Mouse (Mus musculus) MEL (cell line): ENCODE data around the gene Vmn1r1. TPM values are rescaled to one million over a fixed set of nuclear protein-coding genes. Genes with fewer than 3 reads are reported as not detected.

Source experiments
- DNase-seq: peaks from one replicate; pipeline ENCODE4 v3.0.0; 2011; ENCODE audit warnings: low read depth, low spot score
- H3K27ac ChIP-seq: 2 replicates; pipeline ENCODE4 v1.5.1; 2012; ENCODE audit warnings: low read depth, mild to moderate bottlenecking, control low read depth, low read length, moderate library complexity; ENCODE audit not compliant: control insufficient read depth
- H3K27me3 ChIP-seq, 2 experiments: fragments of 150-350 bp in 1 of 2; sonication (generic) in 1 of 2; 2 replicates each; pipeline ENCODE4 v1.6.1; 2012; ENCODE audit warnings: low read length in 2 of 2, mild to moderate bottlenecking in 2 of 2, improper control_type of control experiment in 1 of 2, moderate library complexity in 1 of 2; ENCODE audit not compliant: insufficient read depth in 2 of 2, control insufficient read depth in 1 of 2
- H3K36me3 ChIP-seq, 2 experiments: 2 replicates each; pipeline ENCODE4 v1.6.1; 2012 to 2014; ENCODE audit warnings: low read length in 2 of 2, improper control_type of control experiment in 1 of 2, inconsistent platforms in 1 of 2, mild to moderate bottlenecking in 1 of 2; ENCODE audit not compliant: insufficient read depth in 2 of 2, control insufficient read depth in 1 of 2
- H3K4me1 ChIP-seq, 2 experiments: fragments of 150-350 bp in 1 of 2; sonication (generic) in 1 of 2; 2 replicates each; pipeline ENCODE4 v1.6.1; 2012; ENCODE audit warnings: low read length in 2 of 2, improper control_type of control experiment in 1 of 2, mild to moderate bottlenecking in 1 of 2; ENCODE audit not compliant: insufficient read depth in 2 of 2, control insufficient read depth in 1 of 2
- H3K4me3 ChIP-seq, 2 experiments: fragments of 150-350 bp in 1 of 2; sonication (generic) in 1 of 2; 2 replicates each; pipeline ENCODE4 v1.5.1; 2012; ENCODE audit warnings: low read depth in 2 of 2, low read length in 2 of 2, mild to moderate bottlenecking in 2 of 2, moderate library complexity in 2 of 2, control low read depth in 1 of 2, improper control_type of control experiment in 1 of 2; ENCODE audit not compliant: control insufficient read depth in 1 of 2, insufficient read depth in 1 of 2
- H3K79me2 ChIP-seq: 2 replicates; pipeline ENCODE4 v1.6.1; 2012; ENCODE audit warnings: mild to moderate bottlenecking, low read length, moderate library complexity; ENCODE audit not compliant: control insufficient read depth, poor library complexity, insufficient read depth
- H3K9ac ChIP-seq: 2 replicates; pipeline ENCODE4 v1.6.1; 2012; ENCODE audit warnings: low read depth, mild to moderate bottlenecking, control low read depth, low read length, moderate library complexity; ENCODE audit not compliant: control insufficient read depth, poor library complexity, severe bottlenecking
- H3K9me3 ChIP-seq: fragments of 150-350 bp; sonication (generic); replicated peaks from 2 replicates; pipeline ENCODE4 v1.6.1; 2012; ENCODE audit warnings: mild to moderate bottlenecking, low read length, improper control_type of control experiment, moderate library complexity; ENCODE audit not compliant: insufficient read depth
- CHD2 ChIP-seq: IDR thresholded peaks from 2 replicates; pipeline ENCODE4 v1.6.1; 2011; ENCODE audit warnings: low read length, improper control_type of control experiment
- E2F4 ChIP-seq: IDR thresholded peaks from 2 replicates; pipeline ENCODE4 v1.6.1; 2011; ENCODE audit warnings: low read depth, low read length, improper control_type of control experiment, borderline replicate concordance
- ELF1 ChIP-seq: IDR thresholded peaks from 2 replicates; pipeline ENCODE4 v1.6.1; 2014; ENCODE audit warnings: low read depth, mild to moderate bottlenecking, inconsistent platforms, low read length, improper control_type of control experiment, moderate library complexity
- ETS1 ChIP-seq: IDR thresholded peaks from 2 replicates; pipeline ENCODE4 v1.6.1; 2012; ENCODE audit warnings: low read depth, mild to moderate bottlenecking, inconsistent platforms, low read length, improper control_type of control experiment, moderate library complexity
- GATA1 ChIP-seq: IDR thresholded peaks from 2 replicates; pipeline ENCODE4 v1.6.1; 2011; ENCODE audit warnings: low read depth, low read length, improper control_type of control experiment
- MAFK ChIP-seq: IDR thresholded peaks from 2 replicates; pipeline ENCODE4 v1.6.1; 2011; ENCODE audit warnings: low read depth, mild to moderate bottlenecking, low read length, improper control_type of control experiment, borderline replicate concordance
- MEF2A ChIP-seq: IDR thresholded peaks from 2 replicates; pipeline ENCODE4 v1.6.1; 2014; ENCODE audit warnings: low read depth, mild to moderate bottlenecking, inconsistent platforms, low read length, improper control_type of control experiment; ENCODE audit not compliant: poor library complexity, insufficient replicate concordance, severe bottlenecking; ENCODE audit errors: extremely low read depth
- MYB ChIP-seq: IDR thresholded peaks from 2 replicates; pipeline ENCODE4 v1.6.1; 2011; ENCODE audit warnings: mild to moderate bottlenecking, low read depth, low read length, improper control_type of control experiment
- MYC ChIP-seq: IDR thresholded peaks from 2 replicates; pipeline ENCODE4 v1.6.1; 2011; ENCODE audit warnings: low read depth, mild to moderate bottlenecking, low read length, improper control_type of control experiment, moderate library complexity
- NELFE ChIP-seq: IDR thresholded peaks from 2 replicates; pipeline ENCODE4 v1.6.1; 2011; ENCODE audit warnings: low read depth, low read length, improper control_type of control experiment
- NRF1 ChIP-seq: IDR thresholded peaks from 2 replicates; pipeline ENCODE4 v1.6.1; 2014; ENCODE audit warnings: low read depth, mild to moderate bottlenecking, inconsistent platforms, low read length, improper control_type of control experiment, moderate library complexity; ENCODE audit not compliant: poor library complexity, insufficient read depth, severe bottlenecking
- POLR2A ChIP-seq, 2 experiments: IDR thresholded peaks; 2 replicates each; pipeline ENCODE4 v1.6.1; 2011 to 2012; ENCODE audit warnings: low read length in 2 of 2, mild to moderate bottlenecking in 2 of 2, control low read depth in 1 of 2, improper control_type of control experiment in 1 of 2, low read depth in 1 of 2, moderate library complexity in 1 of 2; ENCODE audit not compliant: control insufficient read depth in 1 of 2, insufficient read depth in 1 of 2, poor library complexity in 1 of 2
- RCOR1 ChIP-seq: IDR thresholded peaks from 2 replicates; pipeline ENCODE4 v1.6.1; 2012; ENCODE audit warnings: low read depth, mild to moderate bottlenecking, inconsistent platforms, low read length, improper control_type of control experiment
- SMC3 ChIP-seq: IDR thresholded peaks from 2 replicates; pipeline ENCODE4 v1.6.1; 2011; ENCODE audit warnings: low read depth, low read length, improper control_type of control experiment
- UBTF ChIP-seq: IDR thresholded peaks from 2 replicates; pipeline ENCODE4 v1.6.1; 2012; ENCODE audit warnings: low read depth, mild to moderate bottlenecking, inconsistent platforms, low read length, improper control_type of control experiment, moderate library complexity, borderline replicate concordance; ENCODE audit not compliant: insufficient read depth
- USF1 ChIP-seq: IDR thresholded peaks from 2 replicates; pipeline ENCODE4 v1.6.1; 2014; ENCODE audit warnings: low read depth, mild to moderate bottlenecking, inconsistent platforms, low read length, improper control_type of control experiment, moderate library complexity
- USF2 ChIP-seq, 2 experiments: IDR thresholded peaks; 2 replicates each; pipeline ENCODE4 v1.6.1; 2011 to 2012; ENCODE audit warnings: improper control_type of control experiment in 2 of 2, low read length in 2 of 2, borderline replicate concordance in 1 of 2, inconsistent platforms in 1 of 2, low read depth in 1 of 2, mild to moderate bottlenecking in 1 of 2; ENCODE audit not compliant: insufficient read depth in 1 of 2
- ZKSCAN1 ChIP-seq: IDR thresholded peaks from 2 replicates; pipeline ENCODE4 v1.6.1; 2012; ENCODE audit warnings: low read depth, mild to moderate bottlenecking, inconsistent platforms, low read length, improper control_type of control experiment, moderate library complexity
- polyA plus RNA-seq, 2 experiments: library from polyadenylated mRNA; stranded (reverse) in 1 of 2; unstranded in 1 of 2; fragments of >175 nt in 1 of 2; fragments of >200 nt in 1 of 2; gene quantifications; 2 replicates each; pipeline versions ENCODE4 v1.2.1 to v1.2.4; 2012; ENCODE audit warnings: low replicate concordance in 2 of 2, low read depth in 1 of 2; ENCODE audit not compliant: insufficient read length in 2 of 2, insufficient read depth in 1 of 2, missing spikeins in 1 of 2
- total RNA-seq: library from RNA; depleted of rRNA; stranded (reverse); fragments of 300-350 nt; gene quantifications from 2 replicates; pipeline ENCODE4 v1.2.3, GENCODE M21; 2012

The Vmn1r1 gene
- total and polyA plus RNA-seq, 3 experiments, result 0.07 TPM; not detected in 2

DNA sequence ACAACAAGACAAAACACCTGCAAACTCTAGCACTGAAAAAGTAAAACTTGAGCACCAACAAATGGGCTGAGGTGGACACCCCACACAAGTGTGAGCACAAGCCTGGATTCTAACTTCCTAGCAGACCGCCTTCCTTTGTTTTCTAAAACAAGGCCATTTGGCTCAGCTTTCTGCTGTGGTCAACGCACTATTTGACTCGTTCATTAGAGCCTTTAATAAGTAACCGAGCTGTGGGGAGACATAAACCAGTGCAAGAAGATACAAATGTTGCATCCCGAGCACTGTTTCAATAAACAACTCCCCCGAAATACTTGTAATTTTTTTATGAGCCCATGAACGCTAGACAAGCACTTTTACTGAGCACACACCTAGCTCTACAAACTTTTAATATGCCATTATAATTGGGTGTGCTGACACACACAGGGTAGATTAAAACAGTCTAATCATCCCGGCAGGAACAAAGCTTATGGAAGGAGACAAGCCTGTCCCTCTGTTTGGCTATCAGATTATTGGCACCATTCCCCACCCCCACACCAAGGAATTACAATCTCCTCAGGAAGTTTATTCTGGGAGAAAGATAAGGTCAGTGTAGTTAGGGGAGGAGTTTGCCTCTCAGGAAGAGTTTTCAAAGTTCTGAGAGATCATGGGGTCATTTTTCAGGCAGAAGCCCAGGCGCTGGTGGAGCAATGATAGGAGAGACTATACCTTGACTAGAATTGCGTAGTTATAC, 27.7 kb upstream of the Vmn1r1 start:
- Histone ChIP-seq H3K27me3 (no peaks in the 10 kb centered on the region), H3K9ac (no peak overlapping the region), H3K4me1 (no peaks in the 10 kb centered on the region), H3K27ac (no peak overlapping the region), H3K79me2 (no peaks in the 10 kb centered on the region), H3K9me3 (no peaks in the 10 kb centered on the region), H3K36me3 (no peaks in the 10 kb centered on the region), H3K4me3 (no peak overlapping the region)
- no peak for DNase-seq
- TF ChIP-seq UBTF (no peak), NRF1 (no peak), USF1 (no peak), MYC (no peak), E2F4 (no peak), RCOR1 (no peak), MYB (no peak), ETS1 (no peak)

GRCm38 (mm10) chr1:182191181-182191580, 26.9 kb upstream of the Vmn1r1 start:
- Histone ChIP-seq H3K4me3 (no peak overlapping the region), H3K27me3 (no peaks in the 10 kb centered on the region), H3K9ac (no peak overlapping the region), H3K36me3 (no peaks in the 10 kb centered on the region), H3K9me3 (no peaks in the 10 kb centered on the region), H3K27ac (no peak overlapping the region), H3K79me2 (no peaks in the 10 kb centered on the region), H3K4me1 (no peaks in the 10 kb centered on the region)
- no peak for TF ChIP-seq NELFE
- no peak for TF ChIP-seq POLR2A (IDR thresholded peaks at IDR 0.05; ENCODE audit: control insufficient read depth in 1 of 2, insufficient read depth in 1 of 2, low read depth in 1 of 2, low read length in 2 of 2, poor library complexity in 1 of 2)
- TF ChIP-seq ELF1, result no peak
- no peak for TF ChIP-seq GATA1
- no peak for TF ChIP-seq MAFK
- no peak for TF ChIP-seq ZKSCAN1
- no peak for TF ChIP-seq SMC3
- TF ChIP-seq CHD2, result no peak
- no peak for TF ChIP-seq MEF2A
- no peak for TF ChIP-seq USF2 (IDR thresholded peaks at IDR 0.05; ENCODE audit: borderline replicate concordance in 1 of 2, insufficient read depth in 1 of 2, low read depth in 1 of 2, low read length in 2 of 2)
- TF ChIP-seq MYC, result no peak
- no peak for DNase-seq
